Mouse (Mus musculus) embryonic facial prominence, embryonic 14.5 days (tissue): ENCODE measurements around the gene Gm19668. TPM values are rescaled to one million over a fixed set of nuclear protein-coding genes. Genes with fewer than 3 reads are reported as not detected.
"Not testable (repeated sequence)": the region's sequence is repeated elsewhere in the genome, so short reads cannot be mapped to it uniquely, and the experiment has no call there.

Experiments
- ATAC-seq: fragments of 200-750 bp; cut with Nextera tagmentation; 2 replicates; pipeline ENCODE4 v1.8.0; 2017; ENCODE audit warnings: low read depth, moderate number of reproducible peaks, moderate TSS enrichment
- DNase-seq: peaks from one replicate; pipeline ENCODE4 v3.0.0-alpha.2; 2015; ENCODE audit warnings: low spot score
- H3K27ac ChIP-seq: fragments of 300-500 bp; sonication (generic); replicated peaks from 2 replicates; pipeline ENCODE4 v1.5.1; 2014; ENCODE audit warnings: low read depth, mild to moderate bottlenecking, low read length, moderate library complexity
- H3K27me3 ChIP-seq: fragments of 300-500 bp; sonication (generic); replicated peaks from 2 replicates; pipeline ENCODE4 v1.6.1; 2014; ENCODE audit warnings: low read length; ENCODE audit not compliant: control insufficient read depth, insufficient read depth
- H3K36me3 ChIP-seq: fragments of 300-500 bp; sonication (generic); 2 replicates; pipeline ENCODE4 v1.6.1; 2014; ENCODE audit warnings: low read length, mixed read lengths; ENCODE audit not compliant: control insufficient read depth, insufficient read depth
- H3K4me1 ChIP-seq: fragments of 300-500 bp; sonication (generic); 2 replicates; pipeline ENCODE4 v1.6.1; 2014; ENCODE audit warnings: antibody characterized with exemption, low read length; ENCODE audit not compliant: control insufficient read depth, insufficient read depth
- H3K4me2 ChIP-seq: fragments of 300-500 bp; sonication (generic); 2 replicates; pipeline ENCODE4 v1.6.1; 2014; ENCODE audit warnings: low read depth, mild to moderate bottlenecking, low read length, moderate library complexity, mixed read lengths
- H3K4me3 ChIP-seq: fragments of 300-500 bp; sonication (generic); 2 replicates; pipeline ENCODE4 v1.5.1; 2014; ENCODE audit warnings: low read depth, mild to moderate bottlenecking, low read length
- H3K9ac ChIP-seq: fragments of 300-500 bp; sonication (generic); 2 replicates; pipeline ENCODE4 v1.6.1; 2014; ENCODE audit warnings: low read depth, mild to moderate bottlenecking, low read length, moderate library complexity, mixed read lengths
- H3K9me3 ChIP-seq: fragments of 300-500 bp; sonication (generic); 2 replicates; pipeline ENCODE4 v1.6.1; 2016; ENCODE audit warnings: low read length; ENCODE audit not compliant: control insufficient read depth
- WGBS: fragments of 180-500 bp; shearing (Covaris S2); extraction: QIAGEN DNeasy Blood & Tissue Kit; methylation state at CpG from one replicate; pipeline ENCODE4 v1.1.7; 2014; 5-methylcytosine and 5-hydroxymethylcytosine counted together
- polyA plus RNA-seq: library from polyadenylated mRNA; unstranded; fragments of >200 nt; fragmentation: Nextera tagmentation; extraction: Ambion mirVana; gene quantifications from 2 replicates; pipeline ENCODE4 v1.2.1, GENCODE M21; 2014

Gene Gm19668
- polyA plus RNA-seq, 1 experiment from 2014 or later, result not detected

- not testable (repeated sequence) for H3K4me2 ChIP-seq, H3K27me3 ChIP-seq, H3K27ac ChIP-seq, H3K4me3 ChIP-seq, H3K4me1 ChIP-seq, ATAC-seq, H3K9me3 ChIP-seq, H3K36me3 ChIP-seq, H3K9ac ChIP-seq, DNase-seq
- 100% methylated on average over 1 of the region's 3 CpGs for WGBS
Observed at GRCm38 (mm10) chr10:77783396-77783795, 15.5 kb downstream of the Gm19668 start.

- H3K4me1 ChIP-seq, H3K27ac ChIP-seq, H3K9ac ChIP-seq, H3K27me3 ChIP-seq, DNase-seq, ATAC-seq, H3K36me3 ChIP-seq, H3K4me3 ChIP-seq, H3K9me3 ChIP-seq, H3K4me2 ChIP-seq: not testable (repeated sequence)
- no CpG with 5 or more reads among the region's 1 CpGs for WGBS
Observed at GRCm38 (mm10) chr10:77782442-77782841, 16.5 kb downstream of the Gm19668 start, which contains the start of gene Gm3250. Gene Gm3250 (minus strand): TSS chr10:77782542.

DNA sequence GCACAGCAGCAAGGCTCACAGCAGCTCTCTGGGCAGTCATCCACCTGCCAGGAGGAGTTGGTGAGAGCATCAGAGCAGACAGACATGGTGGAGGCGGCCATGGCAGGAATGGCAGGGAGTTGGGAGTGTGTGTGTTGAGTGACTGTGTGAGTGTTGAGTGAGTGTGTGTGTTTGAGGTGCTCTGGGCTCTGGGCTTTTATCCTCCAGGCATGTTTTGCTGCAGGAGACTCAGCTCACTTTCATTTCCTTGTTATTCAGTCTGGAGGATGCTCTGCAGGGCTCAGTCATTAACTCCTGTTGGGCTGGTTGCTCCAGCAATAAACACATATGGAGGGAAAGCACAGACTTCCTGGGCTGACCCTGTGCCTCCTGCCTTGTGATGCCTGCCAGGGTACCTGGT, 22.1 kb downstream of the Gm19668 start, which contains the start of gene Gm7138:
Gm7138 (minus strand) TSS at position 101 of the 400 bp plus-strand sequence.
- not testable (repeated sequence) for H3K9me3 ChIP-seq, H3K27ac ChIP-seq, H3K4me2 ChIP-seq, H3K27me3 ChIP-seq, H3K4me1 ChIP-seq, H3K4me3 ChIP-seq, DNase-seq, H3K36me3 ChIP-seq, H3K9ac ChIP-seq, ATAC-seq
- WGBS, result no CpG with 5 or more reads among the region's 1 CpGs

GRCm38 (mm10) chr10:77772142-77772541, 26.8 kb downstream of the Gm19668 start:
- not testable (repeated sequence) for H3K9me3 ChIP-seq, H3K27ac ChIP-seq, H3K27me3 ChIP-seq, H3K36me3 ChIP-seq, H3K4me2 ChIP-seq, H3K4me1 ChIP-seq, DNase-seq, ATAC-seq, H3K4me3 ChIP-seq, H3K9ac ChIP-seq
- WGBS, result 69% methylated on average over 1 of the region's 3 CpGs

DNA sequence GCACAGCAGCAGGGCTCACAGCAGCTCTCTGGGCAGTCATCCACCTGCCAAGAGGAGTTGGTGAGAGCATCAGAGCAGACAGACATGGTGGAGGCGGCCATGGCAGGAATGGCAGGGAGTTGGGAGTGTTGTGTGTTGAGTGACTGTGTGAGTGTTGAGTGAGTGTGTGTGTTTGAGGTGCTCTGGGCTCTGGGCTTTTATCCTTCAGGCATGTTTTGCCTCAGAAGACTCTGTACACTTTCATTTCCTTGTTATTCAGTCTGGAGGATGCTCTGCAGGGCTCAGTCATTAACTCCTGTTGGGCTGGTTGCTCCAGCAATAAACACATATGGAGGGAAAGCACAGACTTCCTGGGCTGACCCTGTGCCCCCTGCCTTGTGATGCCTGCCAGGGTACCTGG, 27.7 kb downstream of the Gm19668 start, which contains the start of gene Gm3238:
Gm3238 (minus strand) TSS at position 101 of the 400 bp plus-strand sequence.
- H3K36me3 ChIP-seq, H3K4me1 ChIP-seq, H3K4me3 ChIP-seq, H3K9me3 ChIP-seq, H3K4me2 ChIP-seq, DNase-seq, H3K27me3 ChIP-seq, H3K27ac ChIP-seq, ATAC-seq, H3K9ac ChIP-seq: not testable (repeated sequence)
- no CpG with 5 or more reads among the region's 1 CpGs for WGBS

GRCm38 (mm10) chr10:77769727-77770126, 29.2 kb downstream of the Gm19668 start:
- Histone ChIP-seq H3K4me3 (no peak overlapping the region), H3K4me1 (no peaks in the 10 kb centered on the region), H3K9me3 (no peaks in the 10 kb centered on the region), H3K9ac (no peak overlapping the region), H3K27me3 (no peaks in the 10 kb centered on the region), H3K4me2 (no peak overlapping the region), H3K36me3 (no peaks in the 10 kb centered on the region), H3K27ac (no peak overlapping the region)
- DNase-seq (no peak), ATAC-seq (no peak)
- WGBS, result 61% methylated on average over 1 of the region's 1 CpGs

- not testable (repeated sequence) for H3K4me2 ChIP-seq, DNase-seq, H3K9me3 ChIP-seq, H3K4me1 ChIP-seq, H3K4me3 ChIP-seq, H3K36me3 ChIP-seq, ATAC-seq, H3K9ac ChIP-seq, H3K27ac ChIP-seq, H3K27me3 ChIP-seq
- WGBS, result no CpG with 5 or more reads among the region's 1 CpGs
Observed at GRCm38 (mm10) chr10:77759582-77759981, 39.4 kb downstream of the Gm19668 start, which contains the start of gene Gm3233. Gene Gm3233 (minus strand): TSS chr10:77759682.

- ATAC-seq (no peak), DNase-seq (no peak)
- no peak overlapping the region for H3K4me2 ChIP-seq
- no peaks in the 10 kb centered on the region for H3K27me3 ChIP-seq
- H3K4me3 ChIP-seq, result no peak overlapping the region
- no peaks in the 10 kb centered on the region for H3K9me3 ChIP-seq
- H3K9ac ChIP-seq, result no peak overlapping the region
- H3K4me1 ChIP-seq, result no peaks in the 10 kb centered on the region
- H3K36me3 ChIP-seq, result no peaks in the 10 kb centered on the region
- H3K27ac ChIP-seq, result no peak overlapping the region
Observed at GRCm38 (mm10) chr10:77753448-77753847, 45.5 kb downstream of the Gm19668 start.

DNA sequence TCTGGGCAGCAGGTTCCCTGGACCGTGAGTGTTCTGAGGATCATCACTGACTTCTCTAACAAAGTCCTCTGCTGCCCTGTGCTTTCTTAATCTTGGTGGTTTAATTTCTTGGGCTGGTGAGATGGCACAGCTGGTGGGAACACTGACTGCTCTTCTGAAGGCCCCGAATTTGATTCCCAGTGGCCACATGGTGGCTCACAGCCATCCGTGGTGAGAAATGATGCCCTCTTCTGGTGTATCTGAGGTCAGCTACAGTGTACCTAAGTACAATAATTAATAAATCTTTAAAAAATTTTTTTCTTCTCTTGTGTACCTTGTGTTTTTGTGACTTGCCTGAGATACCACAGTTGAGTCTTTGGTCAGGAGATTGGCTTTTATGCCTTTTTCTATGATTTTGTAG, 46.6 kb downstream of the Gm19668 start:
- H3K4me1 ChIP-seq, H3K27ac ChIP-seq, ATAC-seq, H3K4me3 ChIP-seq, H3K9me3 ChIP-seq, H3K27me3 ChIP-seq, DNase-seq, H3K9ac ChIP-seq, H3K4me2 ChIP-seq, H3K36me3 ChIP-seq: not testable (repeated sequence)
- WGBS, result 63% methylated on average over 3 of the region's 3 CpGs
